Mouse (Mus musculus) cerebellum, adult 2 months (tissue): Measurements from ENCODE around the gene Adam1a. TPM values are rescaled to one million over a fixed set of nuclear protein-coding genes. Genes with fewer than 3 reads are reported as not detected.
"Not testable (repeated sequence)": the region's sequence is repeated elsewhere in the genome, so short reads cannot be mapped to it uniquely, and the experiment has no call there.

Experiments used
- DNase-seq, 2 experiments: peaks; one replicate each; pipeline ENCODE4 v3.0.0; 2021
- H3K27ac ChIP-seq: fragments of 200-500 bp; 2 replicates; pipeline ENCODE4 v1.5.1; 2012; ENCODE audit warnings: low read length, control low read depth, inconsistent platforms; ENCODE audit not compliant: insufficient read depth
- H3K27me3 ChIP-seq: fragments of 200-500 bp; 2 replicates; pipeline ENCODE4 v1.6.1; 2012; ENCODE audit warnings: inconsistent platforms, mild to moderate bottlenecking, low read length, moderate library complexity; ENCODE audit not compliant: control insufficient read depth, insufficient read depth
- H3K4me1 ChIP-seq: fragments of 200-500 bp; 2 replicates; pipeline ENCODE4 v1.6.1; 2011; ENCODE audit warnings: low read length; ENCODE audit not compliant: control insufficient read depth, insufficient read depth
- H3K4me3 ChIP-seq: fragments of 200-500 bp; replicated peaks from 2 replicates; pipeline ENCODE3; 2011; ENCODE audit warnings: mild to moderate bottlenecking, low read depth, low read length, control low read depth; ENCODE audit not compliant: insufficient read depth
- CTCF ChIP-seq: fragments of 200-500 bp; IDR thresholded peaks from 2 replicates; pipeline ENCODE4 v1.5.1; 2011; ENCODE audit warnings: low read depth, mild to moderate bottlenecking, control low read depth, low read length, moderate library complexity, borderline replicate concordance; ENCODE audit not compliant: insufficient read depth
- POLR2A ChIP-seq: fragments of 200-500 bp; IDR thresholded peaks from 2 replicates; pipeline ENCODE4 v1.6.1; 2011; ENCODE audit warnings: low read length, control low read depth, borderline replicate concordance; ENCODE audit not compliant: insufficient read depth
- WGBS: fragments of 180-500 bp; shearing (Covaris S2); methylation state at CpG from one replicate; pipeline ENCODE4 v1.1.7; 2018; 5-methylcytosine and 5-hydroxymethylcytosine counted together
- polyA plus RNA-seq: library from polyadenylated mRNA; depleted of rRNA; stranded (reverse); fragments of >200 nt; gene quantifications from 2 replicates; pipeline ENCODE4 v1.2.3, GENCODE M21; 2012

The Adam1a gene
- polyA plus RNA-seq, 1 experiment, result 30.6 TPM

GRCm38 (mm10) chr5:121536921-121537555 lies 8.2 kb downstream of the Adam1a start:
- no peaks in the 10 kb centered on the region for H3K27me3 ChIP-seq
- TF ChIP-seq CTCF (no peak), POLR2A (no peak)
- DNase-seq, result no peak
- H3K27ac ChIP-seq, result no peak overlapping the region
- no peak overlapping the region for H3K4me3 ChIP-seq
- WGBS, result 63% methylated on average over 7 of the region's 7 CpGs
- H3K4me1 ChIP-seq, result 0 out of 2 replicates have a peak, but pooled peaks cover 5% of the 10 kb centered on the region

GRCm38 (mm10) chr5:121535116-121535515 lies 10.2 kb downstream of the Adam1a start:
- Histone ChIP-seq H3K4me3 (no peak overlapping the region), H3K4me1 (0 out of 2 replicates have a peak, but pooled peaks cover 2% of the 10 kb centered on the region), H3K27me3 (no peaks in the 10 kb centered on the region), H3K27ac (no peak overlapping the region)
- WGBS, result 92% methylated on average over 3 of the region's 3 CpGs
- DNase-seq, result no peak
- TF ChIP-seq CTCF (no peak), POLR2A (no peak)

GRCm38 (mm10) chr5:121534521-121534920 lies 10.8 kb downstream of the Adam1a start:
- 0 out of 2 replicates have a peak, but pooled peaks cover 2% of the 10 kb centered on the region for H3K4me1 ChIP-seq
- DNase-seq, result no peak
- 94% methylated on average over 5 of the region's 5 CpGs for WGBS
- no peak overlapping the region for H3K4me3 ChIP-seq
- no peaks in the 10 kb centered on the region for H3K27me3 ChIP-seq
- H3K27ac ChIP-seq, result no peak overlapping the region
- TF ChIP-seq CTCF, result peak; percentile 51; the same call in 1 of the 2 replicates
- no peak for TF ChIP-seq POLR2A

- TF ChIP-seq POLR2A (no peak), CTCF (no peak)
- no peak for DNase-seq
These were observed 18.3 kb downstream of the Adam1a start for GRCm38 (mm10) chr5:121526961-121527360.

GRCm38 (mm10) chr5:121526526-121526925 lies 18.8 kb downstream of the Adam1a start:
- WGBS, result 79% methylated on average over 7 of the region's 7 CpGs
- DNase-seq, result no peak

More at GRCm38 (mm10) chr5:121526961-121527360, 18.3 kb downstream of the Adam1a start:
- 68% methylated on average over 8 of the region's 8 CpGs for WGBS
- Histone ChIP-seq H3K4me1 (no peaks in the 10 kb centered on the region), H3K27ac (no peak overlapping the region), H3K4me3 (no peak overlapping the region), H3K27me3 (no peaks in the 10 kb centered on the region)

GRCm38 (mm10) chr5:121525774-121526450 lies 19.4 kb downstream of the Adam1a start:
- Histone ChIP-seq H3K4me3 (no peak overlapping the region), H3K4me1 (no peaks in the 10 kb centered on the region), H3K27me3 (no peaks in the 10 kb centered on the region), H3K27ac (no peak overlapping the region)
- 87% methylated on average over 14 of the region's 14 CpGs for WGBS
- no peak for DNase-seq
- no peak for TF ChIP-seq CTCF
- TF ChIP-seq POLR2A, result no peak

More at GRCm38 (mm10) chr5:121526526-121526925, 18.8 kb downstream of the Adam1a start:
- Histone ChIP-seq H3K4me1 (no peaks in the 10 kb centered on the region), H3K27ac (no peak overlapping the region), H3K27me3 (no peaks in the 10 kb centered on the region), H3K4me3 (no peak overlapping the region)
- TF ChIP-seq CTCF, result no peak
- no peak for TF ChIP-seq POLR2A

GRCm38 (mm10) chr5:121519758-121520157 lies 25.5 kb downstream of the Adam1a start:
- not testable (repeated sequence) for H3K27me3 ChIP-seq, DNase-seq, H3K4me1 ChIP-seq, H3K4me3 ChIP-seq, H3K27ac ChIP-seq
- WGBS, result 94% methylated on average over 11 of the region's 17 CpGs

- TF ChIP-seq CTCF (no peak), POLR2A (no peak)
- no peaks in the 10 kb centered on the region for H3K27me3 ChIP-seq
- no peak for DNase-seq
- no peaks in the 10 kb centered on the region for H3K4me1 ChIP-seq
- 93% methylated on average over 9 of the region's 9 CpGs for WGBS
- H3K4me3 ChIP-seq, result no peak overlapping the region
- no peak overlapping the region for H3K27ac ChIP-seq
These were observed 26.3 kb downstream of the Adam1a start for GRCm38 (mm10) chr5:121518983-121519382.
